Mouse (Mus musculus) retina, postnatal 1 day (tissue): ENCODE data around the gene Dctn1.

Experiments
- DNase-seq: peaks from one replicate; pipeline ENCODE4 v3.0.0-alpha.2; 2012

The Dctn1 gene

DNA sequence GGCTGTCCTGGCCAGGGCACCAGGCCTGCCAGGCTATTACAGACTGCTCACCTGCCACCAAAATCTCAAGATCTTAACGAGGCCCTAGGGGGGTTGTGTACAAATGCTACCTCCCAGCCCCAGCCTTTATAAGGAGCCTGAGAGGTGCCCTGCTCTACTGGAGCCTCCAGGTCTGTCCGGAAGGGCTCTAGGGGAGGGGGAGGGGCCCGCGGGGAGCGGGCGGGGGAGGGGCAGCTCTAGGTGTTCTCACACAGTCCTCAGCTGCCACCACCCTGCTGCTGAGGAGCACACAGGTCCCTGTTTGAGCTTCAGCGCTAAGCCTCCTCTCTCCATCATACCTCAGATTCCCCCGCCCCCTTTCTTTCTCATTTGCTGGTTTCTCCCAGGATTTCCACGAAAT, 71.4 kb downstream of the Dctn1 start:
- DNase-seq = no peak

- no peak for DNase-seq
These were observed 78.8 kb downstream of the Dctn1 start for GRCm38 (mm10) chr6:83244422-83245061.

GRCm38 (mm10) chr6:83245134-83245533, 79.4 kb downstream of the Dctn1 start:
- DNase-seq = no peak

DNA sequence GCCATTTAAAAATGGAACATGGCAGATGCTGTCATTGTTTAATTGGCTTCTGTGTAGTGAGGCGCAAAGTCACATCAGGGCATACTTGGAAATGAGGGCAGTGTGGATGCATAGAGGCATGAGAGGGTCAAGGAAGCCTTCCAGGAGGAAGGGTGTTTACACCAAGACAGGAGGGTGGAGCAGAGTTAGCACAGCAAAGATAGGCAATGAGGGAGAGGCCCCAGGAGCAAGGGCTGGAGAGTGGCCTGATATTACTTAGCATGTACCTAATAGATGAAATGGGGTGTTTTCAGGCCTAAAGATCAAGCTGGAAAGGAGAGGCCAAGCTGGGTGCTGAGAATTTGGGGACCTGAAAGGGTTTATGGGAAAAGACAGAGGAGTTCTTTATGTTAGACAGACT, 80.3 kb downstream of the Dctn1 start:
- peak; percentile 57 for DNase-seq

- no peak for DNase-seq
These were observed 81.0 kb downstream of the Dctn1 start for GRCm38 (mm10) chr6:83246750-83247149.

DNA sequence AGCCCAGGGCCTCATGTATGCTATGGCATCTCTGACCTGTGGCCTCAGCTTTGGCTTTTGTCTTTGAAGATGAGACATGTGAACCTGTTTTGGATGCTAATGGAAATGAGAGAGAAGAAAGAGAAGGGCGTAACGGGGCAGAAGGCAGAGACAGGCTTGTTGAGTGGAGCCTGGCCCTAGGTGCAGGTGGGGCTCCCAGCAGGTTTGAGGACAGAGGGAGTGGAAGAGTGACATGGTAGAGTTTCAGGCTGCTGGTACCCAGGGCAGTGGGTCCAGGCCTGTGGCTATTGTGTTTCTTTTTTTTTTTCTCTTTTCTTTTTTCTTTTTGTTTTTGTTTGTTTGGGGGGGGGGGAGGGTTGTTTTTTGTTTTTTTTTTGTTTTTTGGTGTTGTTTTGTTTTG, 81.4 kb downstream of the Dctn1 start:
- DNase-seq = no peak
